Mouse (Mus musculus): ENCODE measurements at regions not wholly inside any gene's neighbourhood (a gene's known extent, or its start where the extent isn't known, plus 50 kb on each side); places are given as distances from the start of the nearest gene placed in this dataset.

GRCm38 (mm10) chr5:129406259-129406658 is 94.8 kb upstream of the Sfswap start:
- TF ChIP-seq CTCF (IDR thresholded peaks at IDR 0.05; ENCODE audit: control insufficient read depth, insufficient read depth, insufficient replicate concordance, low read depth, low read length), result no peak
- no peak for TF ChIP-seq POLR2A (IDR thresholded peaks at IDR 0.05; ENCODE audit: control insufficient read depth, low read depth, low read length)

Data from testis, adult 2 months (tissue).